Mouse (Mus musculus): ENCODE results near the gene Chek2.
"Not testable (repeated sequence)": the region's sequence is repeated elsewhere in the genome, so short reads cannot be mapped to it uniquely, and the experiment has no call there.

The Chek2 gene

DNA sequence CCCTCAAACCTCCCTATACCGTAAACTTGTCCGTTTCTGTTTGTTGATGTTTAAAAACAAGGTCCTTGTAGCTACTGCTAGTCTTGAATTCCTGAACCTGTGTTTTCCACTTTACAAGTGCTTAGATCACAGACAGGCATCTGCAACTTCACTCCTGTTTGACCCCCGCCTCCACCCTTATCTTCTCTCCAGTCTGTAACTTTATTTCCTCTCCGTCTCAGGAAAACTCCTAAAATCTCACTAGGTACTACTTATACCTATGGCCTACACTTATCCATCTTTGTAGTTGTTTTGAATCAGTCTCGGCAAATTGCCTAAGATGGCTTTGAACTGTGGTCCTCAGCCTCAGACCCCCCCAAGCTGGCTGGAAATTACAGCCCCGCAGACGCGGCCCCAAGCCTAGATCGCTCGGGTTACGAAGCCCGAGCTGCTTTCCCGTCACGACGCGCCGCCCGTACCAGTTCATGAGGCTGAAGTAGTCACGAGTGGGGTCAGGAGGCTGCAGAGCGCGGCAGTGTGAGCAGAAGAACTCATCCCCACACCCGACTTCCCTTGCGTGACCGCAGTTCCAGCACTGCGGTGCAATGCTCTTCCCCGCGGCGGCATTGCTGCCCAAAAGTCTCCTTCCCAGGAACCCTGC lies 621 bp upstream of the Chek2 start:
- DNase-seq (ENCODE audit: low spot score) = no peak

DNA sequence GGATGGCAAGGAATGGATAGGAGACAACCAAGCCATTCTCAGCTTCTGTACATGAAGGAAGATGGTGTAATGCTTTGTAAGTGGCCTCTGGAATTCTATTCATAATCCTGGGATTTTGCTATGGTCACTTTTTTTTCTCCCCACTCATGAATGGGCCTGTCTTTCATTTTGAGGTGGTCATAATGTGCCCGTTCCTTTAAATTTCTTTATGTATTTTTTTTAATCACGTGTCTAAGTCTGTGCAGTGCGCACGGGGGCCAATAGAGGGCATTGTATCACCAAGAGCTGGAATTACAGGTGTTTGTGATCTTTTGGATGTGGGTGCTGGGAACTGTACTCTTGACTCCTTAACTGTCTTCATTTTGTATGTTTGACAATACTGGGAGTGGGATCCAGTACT lies 686 bp downstream of the Chek2 start:
- peak; percentile 60 for DNase-seq (ENCODE audit: low spot score)

DNA sequence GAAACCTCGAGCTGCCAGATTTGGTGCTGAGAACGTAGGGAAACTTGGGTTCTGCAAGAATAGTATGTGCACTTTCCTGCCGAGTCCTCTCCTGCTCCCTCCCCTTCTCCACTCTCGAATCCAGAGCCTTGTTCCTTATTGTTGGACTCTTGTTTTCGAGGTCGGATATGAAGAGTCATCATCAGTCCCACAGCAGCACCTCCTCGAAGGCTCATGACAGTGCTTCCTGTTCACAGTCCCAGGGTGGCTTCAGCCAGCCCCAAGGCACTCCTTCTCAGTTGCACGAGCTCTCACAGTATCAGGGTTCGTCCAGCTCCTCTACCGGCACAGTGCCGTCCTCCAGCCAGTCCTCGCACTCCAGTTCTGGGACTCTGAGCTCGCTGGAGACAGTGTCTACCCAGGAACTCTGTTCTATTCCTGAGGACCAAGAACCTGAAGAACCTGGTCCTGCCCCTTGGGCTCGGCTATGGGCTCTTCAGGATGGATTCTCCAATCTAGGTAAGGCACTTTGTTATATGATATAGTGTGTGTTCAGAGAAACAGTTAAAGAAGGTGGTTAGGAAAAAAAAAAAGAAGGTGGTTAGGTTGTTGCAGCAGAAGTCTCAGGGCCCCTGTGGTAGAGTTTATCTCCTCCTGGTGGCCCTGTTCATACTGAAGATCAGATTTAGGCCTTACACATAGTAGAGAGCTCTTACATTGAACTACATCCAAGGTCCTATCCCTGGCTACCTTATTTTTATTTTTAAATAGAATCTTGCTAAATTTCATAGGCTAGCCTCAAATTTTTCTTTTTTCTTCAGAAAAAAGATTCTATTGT lies 1.5 kb downstream of the Chek2 start:
- no peak for DNase-seq (ENCODE audit: low spot score)

DNA sequence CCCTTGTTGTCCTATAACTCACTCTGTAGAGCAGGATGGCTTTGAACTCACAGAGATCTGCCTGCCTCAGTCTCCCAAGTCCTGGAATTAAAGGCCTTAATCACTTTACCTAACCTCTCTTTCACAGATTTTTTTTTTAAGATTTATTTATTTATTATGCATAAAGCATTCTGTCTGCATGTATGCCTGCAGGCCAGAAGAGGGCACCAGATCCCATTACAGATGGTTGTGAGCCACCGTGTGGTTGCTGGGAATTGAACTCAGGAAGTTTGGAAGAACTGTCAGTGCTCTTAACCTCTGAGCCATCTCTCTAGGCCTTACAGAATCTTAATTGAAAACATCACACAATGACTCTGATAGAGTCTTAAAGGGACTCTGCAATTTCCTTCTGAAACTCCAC lies 13.2 kb downstream of the Chek2 start:
- no peak for DNase-seq (ENCODE audit: low spot score)

DNA sequence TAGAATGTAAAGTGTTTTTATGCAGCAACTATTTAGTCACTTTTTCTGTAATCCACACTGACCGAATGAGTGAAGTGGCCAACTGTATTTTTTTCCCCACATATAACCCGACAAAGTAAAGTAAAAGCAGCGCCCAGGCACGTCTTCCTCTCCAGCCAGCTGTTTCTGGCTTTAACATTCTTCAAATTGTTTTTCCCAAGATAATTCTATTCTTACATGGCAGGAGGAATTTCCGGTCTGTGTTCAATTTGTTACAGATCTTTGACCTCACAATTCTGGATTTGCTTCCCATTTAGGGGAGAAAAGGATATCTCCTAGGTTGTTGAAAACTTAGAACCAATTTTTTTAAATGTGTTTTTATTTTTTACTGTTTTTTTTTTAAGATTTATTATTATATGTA lies 17.3 kb downstream of the Chek2 start:
- DNase-seq (ENCODE audit: low spot score) = no peak

DNA sequence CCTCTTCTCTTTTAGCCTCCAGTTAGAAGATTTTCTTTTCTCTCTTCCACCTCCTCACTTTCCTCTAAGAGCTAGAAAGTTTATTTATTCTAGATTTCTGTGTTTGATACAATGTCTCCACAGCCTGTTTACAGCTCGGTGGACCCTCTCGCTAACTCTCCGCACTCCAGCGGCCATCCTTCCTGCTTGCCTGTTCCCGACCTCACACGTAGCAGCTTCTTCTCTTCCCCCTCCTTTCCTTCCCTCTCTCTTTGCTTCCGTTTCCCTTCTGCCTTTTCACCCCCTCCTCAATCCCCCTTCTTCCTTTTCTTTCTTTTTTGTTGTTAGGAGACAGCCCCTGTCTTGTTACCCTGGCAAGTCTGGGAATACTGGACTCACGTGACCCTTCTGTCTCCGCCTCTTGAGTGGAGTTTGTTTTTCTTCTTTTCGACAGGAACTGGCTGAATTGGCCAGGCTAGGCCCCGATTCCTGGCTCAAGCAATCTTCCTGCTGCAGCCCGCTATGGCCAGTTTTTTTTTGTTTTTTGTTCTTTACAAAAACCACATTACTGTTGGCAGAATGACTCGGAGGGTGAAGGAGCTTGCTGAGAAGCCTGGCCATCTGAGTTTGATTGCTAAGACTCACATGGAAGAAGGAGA lies 19.4 kb downstream of the Chek2 start:
- DNase-seq (ENCODE audit: low spot score) = no peak

DNA sequence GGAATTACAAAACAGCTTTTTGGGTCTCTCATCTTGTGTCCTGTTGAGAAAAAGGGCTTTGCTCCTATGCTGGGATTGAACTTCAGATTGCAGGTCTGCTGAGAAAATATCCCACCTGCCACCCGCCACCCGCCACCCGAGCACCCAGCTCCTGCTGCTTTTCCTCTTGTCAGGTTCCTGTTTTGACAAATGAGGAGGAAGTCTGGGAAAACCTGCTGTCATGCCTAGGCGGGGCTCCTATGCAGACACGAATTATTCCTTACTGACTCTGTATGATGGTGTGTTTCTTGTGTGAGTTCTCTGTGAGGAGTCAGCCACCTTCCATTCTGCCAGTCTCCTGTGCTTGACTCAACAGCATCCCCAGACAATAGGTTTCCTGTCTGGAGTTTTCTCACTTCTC lies 20.7 kb downstream of the Chek2 start:
- DNase-seq (ENCODE audit: low spot score) = no peak

DNA sequence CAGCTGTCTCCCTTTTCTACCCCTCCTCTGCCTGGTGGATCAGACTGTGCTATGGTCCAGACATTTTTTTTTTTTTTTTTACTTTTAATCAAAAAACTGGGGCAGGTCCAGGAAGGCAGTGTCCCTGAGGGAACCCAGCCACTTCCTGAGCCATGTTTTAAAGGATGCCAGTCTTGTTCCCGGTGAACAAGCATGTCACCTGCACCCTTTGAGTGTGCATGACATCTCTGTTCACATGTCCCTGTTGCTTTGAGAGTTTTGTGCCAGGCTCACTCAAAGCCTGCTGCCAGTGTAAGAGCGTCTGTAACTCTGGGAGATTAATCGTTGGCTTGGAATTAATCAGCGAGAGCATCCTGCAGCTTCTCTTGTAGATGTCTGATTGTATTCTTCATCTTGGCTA lies 28.7 kb downstream of the Chek2 start:
- peak; percentile 39 for DNase-seq (ENCODE audit: low spot score)

DNA sequence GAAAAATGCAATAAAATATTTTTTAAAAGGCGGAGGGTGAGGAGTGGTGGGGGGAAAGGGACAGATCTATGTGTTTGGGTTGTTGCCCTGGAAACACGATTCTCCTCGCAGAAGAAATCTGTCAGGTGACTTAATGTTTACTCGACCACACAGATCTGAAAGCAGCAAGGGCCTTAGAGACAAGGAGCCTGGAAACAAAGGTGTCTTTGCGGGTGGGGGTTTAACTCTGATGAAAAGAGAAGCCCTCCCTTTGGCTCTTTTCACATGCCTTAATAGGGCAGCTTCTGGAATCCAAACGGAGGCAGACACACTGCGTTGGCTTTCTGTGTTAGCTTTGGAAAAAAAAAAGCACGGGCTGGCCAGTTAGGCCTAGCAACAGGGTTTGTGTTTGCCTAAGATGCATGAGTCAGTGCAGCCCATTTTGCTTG lies 29.5 kb downstream of the Chek2 start:
- DNase-seq (ENCODE audit: low spot score) = peak; percentile 13

DNA sequence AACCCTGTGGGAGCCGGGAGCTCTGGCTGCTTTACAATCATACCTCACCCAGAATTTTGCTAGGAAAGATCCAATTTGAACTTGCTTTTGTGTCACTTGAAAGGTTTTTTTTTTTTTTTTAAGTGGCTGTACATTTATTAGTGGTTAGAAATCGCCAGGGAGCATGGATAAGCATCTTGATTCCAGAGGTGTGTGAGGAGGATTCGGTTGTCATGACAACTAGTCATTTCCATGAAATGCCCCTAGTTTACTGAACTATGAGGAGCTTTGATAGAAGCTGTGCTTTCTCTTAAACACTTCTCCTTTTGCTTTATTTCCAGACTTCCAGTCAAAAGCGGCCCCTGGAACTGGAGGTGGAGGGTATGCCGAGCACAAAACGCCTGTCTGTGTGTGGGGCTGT lies 33.4 kb downstream of the Chek2 start:
- no peak for DNase-seq (ENCODE audit: low spot score)

DNA sequence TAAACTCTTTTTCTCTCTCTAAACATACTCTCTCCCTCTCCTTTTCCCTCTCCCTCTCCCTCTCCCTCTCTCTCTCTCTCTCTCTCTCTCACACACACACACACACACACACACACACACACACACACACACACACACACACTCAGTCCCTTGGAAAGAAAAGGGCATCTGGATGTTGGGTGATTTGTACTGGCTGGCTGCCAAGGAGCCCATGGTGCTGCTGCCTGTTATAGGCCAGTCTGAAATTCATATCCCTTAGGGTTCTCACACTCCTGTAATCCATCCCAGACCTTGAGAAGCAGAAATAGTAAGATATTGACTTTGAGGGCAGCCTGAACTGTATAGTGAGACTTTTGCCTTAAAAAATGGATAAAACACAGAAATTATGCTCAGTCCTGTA lies 34.9 kb downstream of the Chek2 start:
- no peak for DNase-seq (ENCODE audit: low spot score)

DNA sequence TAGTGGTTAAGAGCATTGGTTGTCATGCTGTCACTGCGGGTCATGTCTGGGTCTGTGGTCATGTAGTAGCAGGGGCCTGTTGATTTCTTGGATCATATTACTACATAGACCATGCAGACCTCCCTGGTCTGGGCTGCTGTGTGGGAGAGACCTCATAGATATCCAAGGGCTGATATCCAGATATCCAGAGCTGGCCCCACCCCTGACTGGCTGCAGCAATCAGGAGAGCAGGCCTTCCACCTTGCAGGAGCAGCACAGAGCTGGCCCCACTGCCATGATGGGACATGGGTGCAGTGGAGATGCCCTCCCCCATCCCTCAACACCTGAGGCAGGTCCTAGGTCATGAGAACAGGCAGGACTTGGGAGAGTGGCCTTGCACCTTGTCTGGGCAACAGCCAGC lies 35.5 kb downstream of the Chek2 start:
- DNase-seq (ENCODE audit: low spot score) = no peak

DNA sequence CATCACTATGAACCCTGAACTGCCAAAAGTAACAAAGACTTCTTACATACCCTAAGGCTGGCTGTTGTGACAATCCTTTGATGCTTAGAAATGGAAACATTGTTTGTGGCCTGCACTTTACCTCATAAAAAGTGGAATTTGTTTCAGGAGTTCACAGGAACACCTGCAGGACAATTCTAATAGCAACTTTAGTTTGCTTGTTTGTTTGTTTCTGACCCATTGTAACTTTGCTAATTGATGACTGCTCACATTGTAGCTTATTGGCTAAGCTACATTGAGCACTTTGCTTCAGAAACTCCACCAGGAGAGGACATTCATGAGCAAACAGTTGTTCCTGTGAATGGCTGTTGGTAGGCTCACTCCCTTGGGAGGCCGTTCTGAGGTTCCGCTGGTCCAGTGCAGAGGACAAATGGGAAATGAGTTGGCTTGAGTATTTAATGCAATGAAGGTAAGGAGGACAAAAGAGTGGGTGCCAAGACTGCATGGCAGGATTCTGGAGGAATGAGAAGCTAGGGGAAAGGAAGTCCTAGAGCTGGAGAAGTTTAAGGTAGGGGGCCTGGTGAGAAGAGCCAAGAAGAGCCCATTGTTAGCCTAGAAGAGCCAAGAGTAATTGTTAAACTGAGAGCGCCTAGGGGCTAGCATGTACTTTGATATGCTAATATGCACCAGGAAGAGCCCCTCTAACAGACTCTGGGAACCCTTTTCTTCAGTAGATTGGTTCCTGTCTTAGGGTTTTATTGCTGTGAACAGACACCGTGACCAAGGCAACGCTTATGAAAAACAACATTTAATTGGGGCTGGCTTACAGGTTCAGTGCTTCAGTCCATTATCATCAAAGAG lies 38.1 kb downstream of the Chek2 start:
- DNase-seq (ENCODE audit: low spot score) = no peak

DNA sequence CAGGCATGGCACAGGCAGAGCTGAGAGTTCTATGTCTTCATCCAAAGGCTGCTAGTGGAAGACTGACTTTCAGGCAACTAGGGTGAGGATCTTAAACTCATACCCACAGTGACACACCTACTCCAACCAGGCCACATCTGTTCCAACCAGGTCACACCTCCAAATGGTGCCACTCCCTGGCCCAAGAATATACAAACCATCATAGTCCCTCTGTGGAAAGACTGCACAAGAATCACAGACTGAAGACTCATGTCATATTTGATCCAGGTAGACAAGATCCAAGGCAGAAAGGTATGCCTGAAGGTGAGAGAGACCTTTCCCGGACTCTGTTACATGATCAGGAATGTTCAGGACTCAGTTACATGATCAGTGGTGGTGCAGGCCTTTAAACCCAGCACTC lies 38.7 kb downstream of the Chek2 start:
- not testable (repeated sequence) for DNase-seq (ENCODE audit: low spot score)

DNA sequence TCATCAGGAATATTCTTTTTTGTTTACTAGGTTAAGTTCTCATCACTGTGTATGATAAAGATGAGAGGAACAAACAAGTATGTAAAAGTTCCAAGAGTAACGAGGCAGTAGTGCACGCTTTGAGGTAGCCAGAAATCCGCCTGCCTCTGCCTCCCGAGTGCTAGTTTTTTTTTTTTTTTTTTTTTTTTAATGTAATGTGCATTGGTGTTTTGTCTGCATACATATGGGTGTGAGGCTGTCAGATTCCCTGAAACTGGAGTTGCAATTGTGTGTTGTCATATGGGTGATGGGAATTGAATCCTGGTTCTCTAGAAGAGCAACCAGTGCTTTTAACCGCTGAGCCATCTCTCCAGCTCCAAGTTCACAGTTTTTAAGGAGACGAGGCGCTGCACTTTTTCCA lies 39.3 kb downstream of the Chek2 start:
- no peak for DNase-seq (ENCODE audit: low spot score)

DNA sequence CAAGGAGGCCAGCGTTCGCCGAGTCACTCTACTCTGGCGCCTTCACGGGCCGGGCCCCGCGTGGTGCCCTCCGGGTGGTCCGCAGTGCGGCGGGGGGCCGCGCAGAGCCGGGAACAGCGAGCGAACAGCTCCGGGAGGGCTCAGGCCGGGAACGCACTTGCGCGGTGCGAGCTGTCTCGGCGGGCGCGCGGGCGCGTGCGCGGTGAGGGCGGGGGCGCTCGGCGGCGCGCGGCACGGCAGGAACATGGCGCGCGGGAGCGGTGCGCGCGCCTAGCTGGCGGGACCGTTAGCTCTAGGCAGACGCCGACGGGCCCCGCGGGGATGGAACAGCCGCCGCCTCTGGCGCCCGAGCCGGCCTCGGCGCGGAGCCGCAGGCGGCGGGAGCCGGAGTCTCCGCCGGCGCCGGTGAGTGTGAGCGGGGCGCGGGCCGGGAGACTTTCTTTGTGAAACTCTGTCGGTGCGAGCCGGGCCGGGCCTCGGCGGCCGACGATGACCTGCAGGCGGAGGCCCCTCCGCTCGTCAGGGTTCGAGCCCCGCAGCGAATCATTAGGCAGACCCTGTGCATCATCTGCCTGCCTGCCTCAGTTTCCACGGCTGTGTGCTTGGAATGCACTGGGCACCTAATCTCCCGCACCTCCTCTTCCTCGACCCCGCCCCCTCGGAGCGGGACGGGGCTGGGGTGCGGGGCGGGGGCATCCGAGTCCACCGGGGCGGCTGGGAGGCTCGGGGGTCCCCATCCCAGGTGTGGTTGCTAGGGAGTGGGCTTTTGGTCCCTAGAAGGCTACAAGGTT lies 40.0 kb downstream of the Chek2 start, which contains the start of gene Ttc28:
TSS of gene Ttc28 (plus strand) at position 220 of the 791 bp plus-strand sequence.
- DNase-seq (ENCODE audit: low spot score) = peak; percentile 84

DNA sequence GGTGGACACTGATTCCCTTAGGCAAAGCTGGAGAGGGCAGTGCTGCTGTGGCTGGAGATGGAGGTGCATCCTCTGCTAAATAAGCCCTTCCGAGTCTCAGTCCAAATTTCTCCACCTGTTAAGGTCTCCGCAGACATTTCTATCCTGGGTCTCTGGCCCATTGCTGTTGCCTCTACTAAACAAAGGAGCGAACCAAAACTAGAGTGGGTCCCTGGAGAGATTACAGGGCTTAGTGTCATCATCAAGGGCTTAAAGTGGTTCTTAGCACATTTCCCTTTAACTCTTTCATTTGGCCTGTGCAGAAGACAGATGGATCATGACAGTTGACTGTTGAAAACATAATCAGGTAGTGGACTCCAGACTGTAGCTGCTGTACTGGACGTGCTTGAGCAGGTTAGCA lies 48.8 kb downstream of the Chek2 start:
- peak; percentile 35 for DNase-seq (ENCODE audit: low spot score)

DNA sequence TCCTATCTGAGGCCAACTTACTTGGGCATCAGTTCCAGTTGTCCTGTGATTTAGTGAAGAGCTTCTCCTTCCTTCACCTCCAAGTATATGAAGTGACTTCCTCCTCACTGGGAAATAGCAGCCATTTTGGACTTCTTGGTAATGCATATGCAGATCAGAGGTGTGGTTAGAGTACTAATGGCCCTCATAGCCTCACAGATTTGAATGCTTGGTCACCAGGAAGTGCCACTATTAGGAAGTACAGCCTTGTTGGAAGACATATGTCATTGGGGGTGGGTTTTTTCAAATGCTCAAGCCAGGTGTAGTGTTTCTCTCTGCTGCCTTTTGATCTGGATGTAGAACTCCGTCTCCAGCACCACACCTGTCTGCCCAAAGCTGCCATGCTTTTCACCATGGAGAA lies 50.2 kb downstream of the Chek2 start:
- DNase-seq (ENCODE audit: low spot score) = no peak

DNA sequence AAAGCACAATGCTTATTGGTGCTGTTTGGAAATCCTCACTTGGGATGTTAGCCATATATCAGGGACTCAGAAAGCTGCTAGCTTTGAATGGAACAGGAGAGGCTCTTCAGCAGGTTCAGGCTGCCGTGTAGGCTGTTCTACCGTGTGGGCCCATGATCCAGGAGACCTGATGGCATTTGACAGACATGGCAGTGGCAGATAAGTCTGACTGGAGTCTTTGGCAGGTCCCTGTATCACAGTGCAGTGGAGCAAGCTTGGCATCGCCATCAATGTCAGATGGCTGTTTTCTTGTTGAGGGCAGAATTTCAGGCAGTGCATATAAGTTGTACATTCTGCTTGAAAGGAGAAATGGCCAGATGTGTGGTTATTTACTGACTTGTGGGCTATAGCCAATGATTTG lies 50.8 kb downstream of the Chek2 start:
- DNase-seq (ENCODE audit: low spot score) = no peak

DNA sequence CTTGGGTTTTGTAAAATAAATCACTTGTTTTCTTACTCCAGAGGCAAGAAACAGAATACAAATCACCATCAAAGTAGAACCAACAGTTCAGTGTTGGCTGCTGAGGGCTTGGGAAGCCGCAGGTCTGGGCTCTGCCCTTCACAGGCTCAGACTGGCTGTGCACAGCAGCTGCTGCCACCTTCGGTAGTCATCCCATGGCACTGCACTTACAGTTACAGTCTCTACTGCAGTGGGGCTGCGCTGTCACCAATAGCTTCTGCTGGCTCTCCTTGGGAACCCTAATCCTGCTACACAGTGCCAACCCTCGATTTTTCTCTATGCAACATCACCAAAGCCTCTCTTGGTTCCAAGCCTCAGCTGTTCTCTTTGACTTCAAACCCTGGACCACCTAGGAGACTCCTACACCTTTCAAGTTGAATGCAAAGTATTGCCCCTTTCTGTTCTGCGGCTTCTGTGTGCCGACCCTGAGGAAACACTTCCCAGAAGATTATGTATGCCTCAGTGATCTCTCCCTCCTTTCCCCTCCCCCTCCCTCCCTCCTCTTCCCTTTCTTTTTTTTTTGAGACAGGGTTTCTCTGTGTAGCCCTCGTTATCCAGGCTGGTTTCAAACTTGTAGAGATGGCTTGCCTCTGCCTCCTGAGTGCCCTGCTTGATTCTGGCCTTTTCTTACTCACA lies 57.5 kb downstream of the Chek2 start:
- DNase-seq (ENCODE audit: low spot score) = peak; percentile 63

DNA sequence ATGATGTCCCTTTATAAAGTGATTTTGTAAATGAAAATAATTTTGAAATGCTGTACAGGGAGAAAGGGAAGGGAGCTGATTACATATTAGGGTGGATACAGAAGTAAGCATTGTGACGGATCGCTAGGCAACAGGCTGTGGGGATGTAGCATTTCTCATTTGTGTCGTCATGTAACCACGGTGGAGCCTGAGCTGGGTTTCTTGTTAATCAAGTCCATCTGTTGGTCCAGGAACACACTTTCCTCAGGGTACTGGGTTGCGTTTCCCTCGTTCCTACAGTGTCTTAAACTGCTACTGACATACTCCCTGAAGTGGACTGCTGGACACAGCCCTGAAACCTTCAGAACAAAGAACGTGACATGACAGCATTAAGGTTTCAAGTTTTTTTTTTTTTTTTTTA lies 58.4 kb downstream of the Chek2 start:
- DNase-seq (ENCODE audit: low spot score) = no peak

Data from retina, embryonic 14.5 days (tissue).